8 mouse cellular contexts compared by ENCODE assay signal in the genomic region with DNA sequence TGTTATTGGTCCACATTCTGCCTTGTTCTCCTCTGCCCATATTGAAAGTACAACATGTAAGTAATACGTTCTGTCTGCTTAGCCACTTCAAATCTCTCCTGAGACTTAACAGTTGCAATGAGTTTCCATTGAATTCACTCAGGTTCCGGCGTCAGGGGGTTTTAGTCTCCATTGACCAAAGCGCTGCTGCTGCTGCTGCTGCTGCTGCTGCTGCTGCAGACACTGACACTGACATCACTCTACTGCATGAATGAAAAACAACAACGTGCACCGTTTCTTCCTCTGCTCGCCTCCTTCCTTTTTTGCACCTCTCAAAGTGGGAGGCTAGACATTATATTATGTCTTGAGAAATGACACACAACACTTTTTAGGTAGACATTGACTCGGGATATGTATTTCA. TPM values are rescaled to one million over a fixed set of nuclear protein-coding genes. Genes with fewer than 3 reads are reported as not detected.
DNase-seq lines count a peak whose midpoint lies in the region; ATAC-seq and TF ChIP-seq lines count a peak whose summit lies in the region.

No protein-coding gene starts in this region.

- intact Hi-C loops in heart, postnatal 14 days (cut with DNase I): loop anchor here (5.0 kb wide), 2 partner anchors 160 to 180 kb away; no protein-coding TSS in a partner anchor

- peak overlapping the region; percentile 89 for H3K4me2 ChIP-seq in heart, postnatal 0 days (ENCODE audit: low read depth, low read length)

- no peaks in the 10 kb centered on the region for H3K27me3 ChIP-seq in heart, postnatal 0 days (ENCODE audit: control insufficient read depth, insufficient read depth, low read length)
- no peaks in the 10 kb centered on the region for H3K27me3 ChIP-seq in hindbrain, embryonic 10.5 days (ENCODE audit: insufficient read depth, poor library complexity, severe bottlenecking)

- no peaks in the 10 kb centered on the region for H3K9me3 ChIP-seq in heart, postnatal 0 days (replicated peaks; ENCODE audit: control insufficient read depth, low read length)
- H3K9me3 ChIP-seq in hindbrain, embryonic 10.5 days: no peaks in the 10 kb centered on the region

- TF ChIP-seq EP300 in heart, postnatal 0 days (IDR thresholded peaks at IDR 0.05; ENCODE audit: low read depth): no peak

- H3K36me3 ChIP-seq in heart, postnatal 0 days (replicated peaks; ENCODE audit: control insufficient read depth, insufficient read depth, low read length): no peaks in the 10 kb centered on the region
- no peaks in the 10 kb centered on the region for H3K36me3 ChIP-seq in hindbrain, embryonic 10.5 days

- no peak overlapping the region for H3K27ac ChIP-seq in heart, postnatal 0 days (ENCODE audit: low read depth)
- peak overlapping the region; percentile 59; the same call in 1 of the 2 replicates for H3K27ac ChIP-seq in hindbrain, embryonic 10.5 days

- no peak overlapping the region for H3K9ac ChIP-seq in heart, postnatal 0 days (replicated peaks; ENCODE audit: low read depth, low read length)

- peak overlapping the region; percentile 99; the same call in 1 of the 2 replicates for H3K4me3 ChIP-seq in heart, postnatal 0 days (ENCODE audit: low read depth, low read length)
- H3K4me3 ChIP-seq in hindbrain, embryonic 10.5 days: peak overlapping the region; percentile 94

- TF ChIP-seq POLR2A in brain, embryonic 14.5 days (IDR thresholded peaks at IDR 0.05; ENCODE audit: borderline replicate concordance, extremely low read depth, insufficient read depth, insufficient read length, poor library complexity, severe bottlenecking): no peak

- no peak for ATAC-seq in heart, postnatal 0 days (ENCODE audit: insufficient read depth, low read depth)

- WGBS in heart, postnatal 0 days: 31% methylated on average over 8 of the region's 8 CpGs
- 26% methylated on average over 8 of the region's 8 CpGs for WGBS in hindbrain, embryonic 10.5 days

- DNase-seq in heart, postnatal 0 days (ENCODE audit: low spot score): no peak
- DNase-seq in heart, postnatal 14 days: no peak
- DNase-seq in brain, embryonic 14.5 days (ENCODE audit: low read depth): peak; percentile 77
- DNase-seq in hindbrain, embryonic 10.5 days (ENCODE audit: low spot score): peak; percentile 9
- peak; percentile 60 for DNase-seq in naive thymus-derived CD4-positive, alpha-beta T cell, adult 2 months (ENCODE audit: low read depth)
- DNase-seq in ovary, postnatal 10 days (ENCODE audit: low spot score): no peak
- no peak for DNase-seq in layer of hippocampus, postnatal 14 days (ENCODE audit: low spot score in 2 of 2)
- no peak for DNase-seq in adrenal gland, postnatal 4 days (ENCODE audit: low spot score in 2 of 2)

- no peaks in the 10 kb centered on the region for H3K4me1 ChIP-seq in heart, postnatal 0 days (ENCODE audit: control insufficient read depth, insufficient read depth)
- H3K4me1 ChIP-seq in hindbrain, embryonic 10.5 days (replicated peaks): peaks cover 31% of the 10 kb centered on the region

- no peak for TF ChIP-seq CTCF in heart, postnatal 0 days (IDR thresholded peaks at IDR 0.05; ENCODE audit: low read depth)
- no peak for TF ChIP-seq CTCF in brain, embryonic 14.5 days (IDR thresholded peaks at IDR 0.05; ENCODE audit: borderline replicate concordance, extremely low read depth, insufficient read depth, insufficient read length)

RNA-seq across cellular contexts. Expression of a gene that starts 3.0 kb away (rescaled TPM):
- total RNA-seq in heart, postnatal 0 days (2014; rRNA removed; ENCODE audit: low replicate concordance): 14.3 and 23.4 TPM in 2 replicates
- polyA plus RNA-seq in heart, postnatal 0 days (2015; fragmentation: Nextera tagmentation; extraction: Ambion mirVana): 2.7 and 3.2 TPM in 2 replicates
- 10 to 100 TPM; 11.5 to 23.8 TPM for total RNA-seq in heart, postnatal 14 days (2021)
- 16.5 and 19.0 TPM in 2 replicates for polyA plus RNA-seq in brain, embryonic 14.5 days (2012; rRNA removed)
- polyA plus RNA-seq in hindbrain, embryonic 10.5 days (2016; fragmentation: Nextera tagmentation; extraction: Ambion mirVana): 9.3 and 9.5 TPM in 2 replicates
- 10 to 100 TPM; 42.7 to 46.6 TPM for total RNA-seq in layer of hippocampus, postnatal 14 days (2021)
- total RNA-seq in adrenal gland, postnatal 4 days (2021): 10 to 100 TPM; 31.6 to 33.3 TPM

Comparison
In these comparisons a context has a peak if more than half of its experiments do, and no peak if none do; other contexts are left out.
1. DNase-seq: peak in brain, embryonic 14.5 days (single experiment), hindbrain, embryonic 10.5 days (single experiment) and naive thymus-derived CD4-positive, alpha-beta T cell, adult 2 months (single experiment); none in heart, postnatal 0 days (single experiment), heart, postnatal 14 days (0 of 2), ovary, postnatal 10 days (single experiment), layer of hippocampus, postnatal 14 days (0 of 2) and adrenal gland, postnatal 4 days (0 of 2).